Mouse (Mus musculus): ENCODE measurements around the gene Auts2. TPM values are rescaled to one million over a fixed set of nuclear protein-coding genes. Genes with fewer than 3 reads are reported as not detected.
A peak's percentile ranks its signal among the peaks of the same experiment; 100 is the strongest.

Auts2 gene
- polyA plus RNA-seq, 1 experiment from 2014 or later, result 34.5 TPM

DNA sequence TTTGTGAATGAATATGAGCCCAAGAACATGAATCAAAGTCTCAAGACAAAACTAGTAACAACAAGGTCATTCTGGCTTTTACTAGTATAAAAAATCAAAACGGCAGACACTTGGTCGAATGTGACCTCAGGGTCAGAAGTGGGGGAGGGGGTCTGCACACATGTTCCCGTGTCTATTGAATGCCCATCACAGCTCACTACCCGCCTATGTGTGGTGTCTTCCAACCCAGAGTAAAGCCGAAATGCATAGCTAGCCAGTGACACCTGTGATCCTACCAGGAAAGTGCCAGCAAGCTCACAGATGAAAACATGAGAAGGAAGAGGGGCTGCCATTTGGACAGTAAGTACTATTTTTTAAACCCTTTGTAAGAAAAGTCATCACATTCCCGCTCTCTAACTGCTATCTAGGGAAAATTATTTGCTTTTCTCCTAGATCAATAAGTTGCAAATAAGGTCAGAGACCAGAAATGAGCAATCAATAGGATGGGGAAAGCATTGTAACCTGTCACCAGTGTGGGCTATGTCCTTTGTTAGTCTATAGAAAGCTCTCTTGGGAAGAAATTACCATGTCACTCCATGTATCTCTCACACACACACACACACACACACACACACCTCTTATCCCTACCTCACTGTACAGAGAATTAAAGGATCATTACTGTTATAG is 94.6 kb downstream of the Auts2 start:
- DNase-seq (ENCODE audit: low spot score), result no peak
- no peak for ATAC-seq
- Histone ChIP-seq H3K4me1 (ENCODE audit: control insufficient read depth, insufficient read depth, low read length) (peaks cover 19% of the 10 kb centered on the region), H3K4me2 (ENCODE audit: low read length) (no peak overlapping the region), H3K4me3 (ENCODE audit: low read depth, low read length) (no peak overlapping the region), H3K27me3 (replicated peaks; ENCODE audit: control insufficient read depth, insufficient read depth, low read length) (no peaks in the 10 kb centered on the region), H3K9ac (ENCODE audit: low read length) (no peak overlapping the region), H3K27ac (ENCODE audit: low read depth, low read length) (no peak overlapping the region), H3K36me3 (ENCODE audit: control insufficient read depth, insufficient read depth, low read length) (no peaks in the 10 kb centered on the region), H3K9me3 (replicated peaks; ENCODE audit: control insufficient read depth, low read length) (no peaks in the 10 kb centered on the region)
- 84% methylated on average over 6 of the region's 6 CpGs for WGBS

DNA sequence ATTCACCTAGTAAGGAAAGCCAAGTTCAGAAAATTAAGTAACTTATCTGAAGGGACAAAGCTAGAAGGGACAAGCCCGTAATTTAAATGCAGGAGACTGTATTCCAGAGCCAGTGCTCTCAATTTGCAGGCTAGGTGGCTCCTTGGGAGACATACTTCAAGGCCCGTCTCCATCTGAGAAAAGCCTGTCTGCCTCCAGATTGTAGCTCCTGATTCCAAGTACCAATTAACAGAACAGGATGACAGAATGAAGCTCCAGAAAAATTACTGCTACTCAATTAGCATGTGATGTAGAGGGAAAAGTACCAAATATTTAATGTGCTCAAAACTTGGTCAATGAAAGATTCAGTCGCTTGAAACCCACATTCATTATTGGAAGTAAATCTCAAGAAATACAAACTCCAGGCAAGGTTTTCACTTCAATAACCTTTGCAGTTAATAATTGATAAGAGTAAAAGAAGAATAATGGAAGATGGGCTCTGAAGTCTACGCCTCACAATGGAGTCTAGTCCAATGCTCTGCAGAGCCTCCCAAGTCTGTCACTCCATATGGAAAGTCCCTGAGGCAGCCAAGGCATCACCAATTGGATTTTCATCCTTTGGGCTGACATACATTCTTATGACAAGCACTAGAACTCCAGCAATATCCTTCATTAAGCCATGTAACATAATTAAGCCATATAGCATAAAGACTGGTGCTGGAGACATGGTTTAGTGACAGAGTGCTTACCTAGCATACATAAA is 97.8 kb downstream of the Auts2 start:
- Histone ChIP-seq H3K27me3 (replicated peaks; ENCODE audit: control insufficient read depth, insufficient read depth, low read length) (no peaks in the 10 kb centered on the region), H3K9me3 (replicated peaks; ENCODE audit: control insufficient read depth, low read length) (no peaks in the 10 kb centered on the region), H3K4me3 (ENCODE audit: low read depth, low read length) (no peak overlapping the region), H3K4me1 (ENCODE audit: control insufficient read depth, insufficient read depth, low read length) (peaks cover 21% of the 10 kb centered on the region), H3K9ac (ENCODE audit: low read length) (no peak overlapping the region), H3K36me3 (ENCODE audit: control insufficient read depth, insufficient read depth, low read length) (no peaks in the 10 kb centered on the region), H3K27ac (ENCODE audit: low read depth, low read length) (peak overlapping the region; percentile 55; the same call in 1 of the 2 replicates), H3K4me2 (ENCODE audit: low read length) (no peak overlapping the region)
- DNase-seq (ENCODE audit: low spot score), result peak; percentile 61
- peak; percentile 34; the same call in 1 of the 2 replicates for ATAC-seq
- 68% methylated on average over 4 of the region's 4 CpGs for WGBS

DNA sequence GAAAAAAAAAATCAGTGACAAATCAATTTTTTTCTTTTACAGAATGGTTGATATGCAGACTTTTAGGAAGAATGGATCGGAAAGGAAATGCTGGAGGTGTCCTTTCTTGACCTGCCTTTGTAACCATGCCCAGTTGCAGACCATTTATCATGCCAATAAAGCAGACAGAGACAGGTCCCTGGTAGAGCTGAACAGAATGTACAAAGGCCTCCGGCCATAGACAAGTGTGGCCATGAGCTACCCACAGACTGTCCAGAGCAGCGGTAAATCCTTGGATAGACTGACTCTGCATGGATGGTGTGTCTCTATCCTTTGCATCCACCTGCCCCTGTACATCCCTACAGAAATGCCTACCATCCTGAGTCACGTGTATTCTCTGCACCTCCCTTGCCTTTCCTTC is 100.2 kb downstream of the Auts2 start:
- Histone ChIP-seq H3K9ac (ENCODE audit: low read length) (no peak overlapping the region), H3K4me3 (ENCODE audit: low read depth, low read length) (no peak overlapping the region), H3K4me1 (ENCODE audit: control insufficient read depth, insufficient read depth, low read length) (peaks cover 31% of the 10 kb centered on the region), H3K27ac (ENCODE audit: low read depth, low read length) (no peak overlapping the region), H3K4me2 (ENCODE audit: low read length) (no peak overlapping the region), H3K27me3 (replicated peaks; ENCODE audit: control insufficient read depth, insufficient read depth, low read length) (no peaks in the 10 kb centered on the region), H3K9me3 (replicated peaks; ENCODE audit: control insufficient read depth, low read length) (no peaks in the 10 kb centered on the region), H3K36me3 (ENCODE audit: control insufficient read depth, insufficient read depth, low read length) (no peaks in the 10 kb centered on the region)
- no peak for ATAC-seq
- no peak for DNase-seq (ENCODE audit: low spot score)
- 88% methylated on average over 4 of the region's 4 CpGs for WGBS

DNA sequence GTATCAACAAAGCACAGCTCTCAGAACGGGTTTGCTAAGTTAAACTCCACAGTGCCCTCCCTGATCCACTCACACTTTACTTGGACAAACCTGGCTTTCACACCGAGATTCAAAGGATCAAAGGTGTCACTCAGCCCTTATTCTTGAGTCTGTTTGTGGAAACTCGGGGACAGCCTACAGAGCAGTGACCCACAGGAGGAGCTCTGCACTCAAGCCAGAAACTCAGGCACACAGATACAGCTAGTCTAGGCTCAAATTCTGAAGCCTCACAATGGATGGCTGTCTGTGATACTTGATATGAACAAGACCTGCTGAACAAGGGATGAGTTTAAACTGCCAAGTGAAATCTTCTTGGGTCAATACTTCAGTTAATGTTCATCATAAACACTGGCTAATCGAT is 104.7 kb downstream of the Auts2 start:
- Histone ChIP-seq H3K36me3 (ENCODE audit: control insufficient read depth, insufficient read depth, low read length) (no peaks in the 10 kb centered on the region), H3K27ac (ENCODE audit: low read depth, low read length) (no peak overlapping the region), H3K9me3 (replicated peaks; ENCODE audit: control insufficient read depth, low read length) (no peaks in the 10 kb centered on the region), H3K4me1 (ENCODE audit: control insufficient read depth, insufficient read depth, low read length) (peaks cover 55% of the 10 kb centered on the region), H3K4me3 (ENCODE audit: low read depth, low read length) (no peak overlapping the region), H3K4me2 (ENCODE audit: low read length) (no peak overlapping the region), H3K27me3 (replicated peaks; ENCODE audit: control insufficient read depth, insufficient read depth, low read length) (no peaks in the 10 kb centered on the region), H3K9ac (ENCODE audit: low read length) (no peak overlapping the region)
- DNase-seq (ENCODE audit: low spot score) (no peak), ATAC-seq (no peak)
- WGBS, result 37% methylated on average over 4 of the region's 4 CpGs

DNA sequence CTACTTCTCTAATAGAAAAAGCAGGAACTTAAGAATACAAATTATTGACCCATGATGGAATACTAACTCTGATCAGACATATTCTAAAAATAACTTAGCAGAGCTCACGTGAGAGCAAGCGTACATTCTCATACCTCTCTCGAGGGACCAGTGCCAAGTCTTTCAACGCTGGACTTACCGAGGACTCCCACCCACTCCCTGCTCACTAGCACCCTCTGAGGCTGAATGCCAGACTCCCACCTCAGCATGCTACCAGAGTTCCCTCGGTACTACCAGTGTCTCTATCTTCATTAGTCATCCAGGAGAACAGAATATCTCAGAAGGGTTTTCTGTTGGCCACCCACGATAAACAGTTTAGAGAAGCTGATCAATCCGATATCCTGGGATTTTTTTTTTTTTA is 105.2 kb downstream of the Auts2 start:
- ATAC-seq (no peak), DNase-seq (ENCODE audit: low spot score) (peak; percentile 52)
- H3K9me3 ChIP-seq (replicated peaks; ENCODE audit: control insufficient read depth, low read length), result no peaks in the 10 kb centered on the region
- no peak overlapping the region for H3K27ac ChIP-seq (ENCODE audit: low read depth, low read length)
- no peaks in the 10 kb centered on the region for H3K27me3 ChIP-seq (replicated peaks; ENCODE audit: control insufficient read depth, insufficient read depth, low read length)
- 40% methylated on average over 8 of the region's 8 CpGs for WGBS
- no peaks in the 10 kb centered on the region for H3K36me3 ChIP-seq (ENCODE audit: control insufficient read depth, insufficient read depth, low read length)
- no peak overlapping the region for H3K9ac ChIP-seq (ENCODE audit: low read length)
- H3K4me3 ChIP-seq (ENCODE audit: low read depth, low read length), result no peak overlapping the region
- H3K4me1 ChIP-seq (ENCODE audit: control insufficient read depth, insufficient read depth, low read length), result peaks cover 56% of the 10 kb centered on the region
- no peak overlapping the region for H3K4me2 ChIP-seq (ENCODE audit: low read length)

DNA sequence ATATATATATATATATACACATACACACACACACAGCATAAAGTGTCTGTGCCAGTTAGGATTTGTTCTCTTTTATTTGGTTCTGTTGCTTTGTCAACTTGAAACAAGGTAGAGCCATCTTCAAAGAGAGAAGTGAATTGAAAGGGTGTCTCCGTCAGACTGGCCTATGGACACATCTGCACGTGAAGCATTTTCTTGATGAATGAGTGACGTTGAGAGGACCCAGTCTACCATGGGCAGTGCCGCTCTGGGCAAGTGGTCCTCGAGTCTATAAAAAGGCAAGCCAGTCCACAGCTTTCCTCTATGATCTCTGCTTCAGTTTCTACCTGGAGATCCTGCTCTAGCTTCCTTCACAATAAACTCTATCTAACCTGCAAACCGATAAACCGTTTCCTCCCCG is 105.7 kb downstream of the Auts2 start:
- no peak overlapping the region for H3K9ac ChIP-seq (ENCODE audit: low read length)
- H3K27me3 ChIP-seq (replicated peaks; ENCODE audit: control insufficient read depth, insufficient read depth, low read length), result no peaks in the 10 kb centered on the region
- no peak for DNase-seq (ENCODE audit: low spot score)
- no peak overlapping the region for H3K4me3 ChIP-seq (ENCODE audit: low read depth, low read length)
- no peak overlapping the region for H3K27ac ChIP-seq (ENCODE audit: low read depth, low read length)
- peaks cover 58% of the 10 kb centered on the region for H3K4me1 ChIP-seq (ENCODE audit: control insufficient read depth, insufficient read depth, low read length)
- no peaks in the 10 kb centered on the region for H3K36me3 ChIP-seq (ENCODE audit: control insufficient read depth, insufficient read depth, low read length)
- no peak for ATAC-seq
- WGBS, result 85% methylated on average over 8 of the region's 8 CpGs
- H3K4me2 ChIP-seq (ENCODE audit: low read length), result no peak overlapping the region
- H3K9me3 ChIP-seq (replicated peaks; ENCODE audit: control insufficient read depth, low read length), result no peaks in the 10 kb centered on the region

DNA sequence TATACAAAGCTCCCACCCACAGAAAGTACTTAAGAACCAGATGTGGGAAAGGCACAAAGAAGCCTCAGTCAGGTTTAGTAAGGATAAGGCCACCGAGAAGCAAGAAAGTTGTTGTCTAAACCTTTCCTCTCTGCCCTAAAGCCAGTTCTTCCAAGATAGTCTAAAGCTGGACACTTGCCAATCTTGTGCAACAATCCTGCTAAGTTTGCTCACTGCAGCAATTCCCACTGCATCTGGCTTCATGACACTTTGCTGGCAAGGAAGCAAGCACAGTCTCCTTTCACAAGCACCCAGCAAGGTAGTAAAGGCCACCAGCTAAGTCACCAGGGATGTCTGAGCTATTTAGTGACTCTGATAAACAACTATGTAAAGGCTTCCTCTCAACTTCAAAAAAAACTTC is 106.2 kb downstream of the Auts2 start:
- whole genome bisulfite sequencing, result 41% methylated on average over 1 of the region's 1 CpGs
- H3K4me1 ChIP-seq (ENCODE audit: control insufficient read depth, insufficient read depth, low read length), result peaks cover 54% of the 10 kb centered on the region
- DNase-seq (ENCODE audit: low spot score), result peak; percentile 63

DNA sequence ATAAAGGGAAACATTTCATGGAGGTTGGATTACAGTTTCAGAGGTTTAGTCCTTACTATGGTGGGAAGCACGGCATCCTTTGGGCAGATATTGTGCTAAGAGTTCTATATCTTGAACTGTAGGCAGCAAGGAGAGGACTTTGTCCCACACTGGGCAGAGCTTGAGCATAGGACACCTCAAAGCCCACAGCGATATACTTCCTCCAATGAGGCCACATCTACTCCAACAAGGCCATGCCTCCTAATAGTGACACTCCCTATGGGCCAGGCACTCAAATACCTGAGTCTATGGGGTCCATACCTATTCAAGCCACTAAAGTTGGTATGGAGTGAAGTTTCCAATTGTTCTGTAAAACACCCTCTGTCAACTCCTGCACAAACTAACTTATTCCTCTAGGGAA is 106.7 kb downstream of the Auts2 start:
- ATAC-seq, result no peak
- Histone ChIP-seq H3K27ac (ENCODE audit: low read depth, low read length) (no peak overlapping the region), H3K36me3 (ENCODE audit: control insufficient read depth, insufficient read depth, low read length) (no peaks in the 10 kb centered on the region), H3K4me1 (ENCODE audit: control insufficient read depth, insufficient read depth, low read length) (peaks cover 52% of the 10 kb centered on the region), H3K9ac (ENCODE audit: low read length) (no peak overlapping the region), H3K4me2 (ENCODE audit: low read length) (no peak overlapping the region), H3K4me3 (ENCODE audit: low read depth, low read length) (no peak overlapping the region), H3K27me3 (replicated peaks; ENCODE audit: control insufficient read depth, insufficient read depth, low read length) (no peaks in the 10 kb centered on the region), H3K9me3 (replicated peaks; ENCODE audit: control insufficient read depth, low read length) (no peaks in the 10 kb centered on the region)
- no peak for DNase-seq (ENCODE audit: low spot score)
- whole genome bisulfite sequencing, result 97% methylated on average over 2 of the region's 2 CpGs

More for the DNA sequence above, 106.2 kb downstream of the Auts2 start:
- no peak overlapping the region for H3K27ac ChIP-seq (ENCODE audit: low read depth, low read length)
- no peaks in the 10 kb centered on the region for H3K36me3 ChIP-seq (ENCODE audit: control insufficient read depth, insufficient read depth, low read length)
- no peaks in the 10 kb centered on the region for H3K9me3 ChIP-seq (replicated peaks; ENCODE audit: control insufficient read depth, low read length)
- H3K27me3 ChIP-seq (replicated peaks; ENCODE audit: control insufficient read depth, insufficient read depth, low read length), result no peaks in the 10 kb centered on the region
- no peak overlapping the region for H3K4me3 ChIP-seq (ENCODE audit: low read depth, low read length)
- no peak for ATAC-seq
- H3K4me2 ChIP-seq (ENCODE audit: low read length), result no peak overlapping the region
- H3K9ac ChIP-seq (ENCODE audit: low read length), result no peak overlapping the region

DNA sequence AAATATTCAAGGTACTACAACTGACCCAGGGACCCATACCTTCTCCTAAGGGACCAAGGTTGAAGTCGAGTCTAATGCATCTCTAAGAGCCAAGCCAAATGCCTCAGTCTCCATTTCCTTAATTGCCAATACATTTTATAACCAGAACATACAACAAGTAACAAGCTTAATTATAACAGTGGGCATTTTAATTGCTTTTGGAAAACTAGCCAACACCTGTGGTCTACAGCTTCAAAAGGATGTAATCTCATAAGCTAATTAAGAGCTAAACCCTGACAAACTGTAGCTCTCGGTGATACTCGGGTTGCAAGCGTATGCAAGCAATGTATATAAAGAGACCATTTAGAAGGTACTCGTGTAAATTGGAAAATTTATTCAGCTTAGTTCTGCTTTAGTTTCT is 107.7 kb downstream of the Auts2 start:
- H3K9ac ChIP-seq (ENCODE audit: low read length), result no peak overlapping the region
- ATAC-seq (0 out of 2 replicates have a peak, but pooled peaks have one; percentile 26), DNase-seq (ENCODE audit: low spot score) (peak; percentile 74)
- no peaks in the 10 kb centered on the region for H3K36me3 ChIP-seq (ENCODE audit: control insufficient read depth, insufficient read depth, low read length)
- 22% methylated on average over 5 of the region's 5 CpGs for WGBS
- H3K9me3 ChIP-seq (replicated peaks; ENCODE audit: control insufficient read depth, low read length), result no peaks in the 10 kb centered on the region
- peaks cover 46% of the 10 kb centered on the region for H3K4me1 ChIP-seq (ENCODE audit: control insufficient read depth, insufficient read depth, low read length)
- H3K27me3 ChIP-seq (replicated peaks; ENCODE audit: control insufficient read depth, insufficient read depth, low read length), result no peaks in the 10 kb centered on the region
- H3K4me3 ChIP-seq (ENCODE audit: low read depth, low read length), result no peak overlapping the region
- no peak overlapping the region for H3K4me2 ChIP-seq (ENCODE audit: low read length)
- H3K27ac ChIP-seq (ENCODE audit: low read depth, low read length), result no peak overlapping the region
